Mouse (Mus musculus): ENCODE results near the gene Dok3.

GRCm38 (mm10) chr13:55474621-55475069, 54.5 kb downstream of the Dok3 start:
- TF ChIP-seq CTCF (IDR thresholded peaks at IDR 0.05) (no peak), EP300 (IDR thresholded peaks at IDR 0.05) (no peak)

All from lung, postnatal 0 days (tissue).